Mouse (Mus musculus): ENCODE measurements around the gene Brinp3. TPM values are rescaled to one million over a fixed set of nuclear protein-coding genes. Genes with fewer than 3 reads are reported as not detected.

Brinp3 gene
- not detected for total RNA-seq (2023)

GRCm38 (mm10) chr1:146494681-146495331, at the start of gene Brinp3:
Brinp3 (plus strand) TSS chr1:146494760.

All from neutrophil, adult 59 days (primary cell).